Mouse (Mus musculus) heart, postnatal 0 days (tissue): ENCODE measurements around the gene Slc38a2. TPM values are rescaled to one million over a fixed set of nuclear protein-coding genes. Genes with fewer than 3 reads are reported as not detected.
A peak's percentile ranks its signal among the peaks of the same experiment; 100 is the strongest.

Experiments used
- ATAC-seq: fragments of 200-750 bp; cut with Nextera tagmentation; 2 replicates; pipeline ENCODE4 v1.8.0; 2017; ENCODE audit warnings: low read depth, moderate number of reproducible peaks, moderate library complexity; ENCODE audit not compliant: insufficient read depth
- DNase-seq: peaks from one replicate; pipeline ENCODE4 v3.0.0-alpha.2; 2016; ENCODE audit warnings: low spot score
- H3K27ac ChIP-seq: fragments of 300-500 bp; sonication (generic); 2 replicates; pipeline ENCODE4 v1.5.1; 2014; ENCODE audit warnings: low read depth, mild to moderate bottlenecking
- H3K27me3 ChIP-seq: fragments of 300-500 bp; sonication (generic); 2 replicates; pipeline ENCODE4 v1.6.1; 2014; ENCODE audit warnings: low read length, mixed read lengths; ENCODE audit not compliant: control insufficient read depth, insufficient read depth
- H3K36me3 ChIP-seq: fragments of 300-500 bp; sonication (generic); replicated peaks from 2 replicates; pipeline ENCODE4 v1.6.1; 2014; ENCODE audit warnings: low read length, mixed read lengths; ENCODE audit not compliant: control insufficient read depth, insufficient read depth
- H3K4me1 ChIP-seq: fragments of 300-500 bp; sonication (generic); 2 replicates; pipeline ENCODE4 v1.6.1; 2014; ENCODE audit warnings: antibody characterized with exemption; ENCODE audit not compliant: control insufficient read depth, insufficient read depth
- H3K4me2 ChIP-seq: fragments of 300-500 bp; sonication (generic); 2 replicates; pipeline ENCODE4 v1.6.1; 2014; ENCODE audit warnings: low read depth, mild to moderate bottlenecking, low read length, moderate library complexity
- H3K4me3 ChIP-seq: fragments of 300-500 bp; sonication (generic); 2 replicates; pipeline ENCODE4 v1.5.1; 2014; ENCODE audit warnings: low read depth, low read length
- H3K9ac ChIP-seq: fragments of 300-500 bp; sonication (generic); replicated peaks from 2 replicates; pipeline ENCODE4 v1.6.1; 2014; ENCODE audit warnings: low read depth, low read length, mixed read lengths
- H3K9me3 ChIP-seq: fragments of 300-500 bp; sonication (generic); replicated peaks from 2 replicates; pipeline ENCODE4 v1.6.1; 2016; ENCODE audit warnings: low read length; ENCODE audit not compliant: control insufficient read depth
- CTCF ChIP-seq: IDR thresholded peaks from 2 replicates; pipeline ENCODE4 v1.5.1; 2016; ENCODE audit warnings: antibody characterized with exemption, control low read depth, low read depth
- EP300 ChIP-seq: IDR thresholded peaks from 2 replicates; pipeline ENCODE4 v1.6.1; 2016; ENCODE audit warnings: antibody characterized with exemption, low read depth
- WGBS: fragments of 180-500 bp; shearing (Covaris S2); extraction: QIAGEN DNeasy Blood & Tissue Kit; methylation state at CpG from one replicate; pipeline ENCODE4 v1.1.7; 2014; 5-methylcytosine and 5-hydroxymethylcytosine counted together
- polyA plus RNA-seq: library from polyadenylated mRNA; unstranded; fragments of >200 nt; fragmentation: Nextera tagmentation; extraction: Ambion mirVana; gene quantifications from 2 replicates; pipeline ENCODE4 v1.2.1, GENCODE M21; 2015
- total RNA-seq: library from RNA; depleted of rRNA; stranded (reverse); fragments of >200 nt; gene quantifications from 2 replicates; pipeline ENCODE4 v1.2.3, GENCODE M21; 2014; ENCODE audit warnings: low replicate concordance

The Slc38a2 gene
- total and polyA plus RNA-seq, 2 experiments from 2014 or later: 144 to 225 TPM

DNA sequence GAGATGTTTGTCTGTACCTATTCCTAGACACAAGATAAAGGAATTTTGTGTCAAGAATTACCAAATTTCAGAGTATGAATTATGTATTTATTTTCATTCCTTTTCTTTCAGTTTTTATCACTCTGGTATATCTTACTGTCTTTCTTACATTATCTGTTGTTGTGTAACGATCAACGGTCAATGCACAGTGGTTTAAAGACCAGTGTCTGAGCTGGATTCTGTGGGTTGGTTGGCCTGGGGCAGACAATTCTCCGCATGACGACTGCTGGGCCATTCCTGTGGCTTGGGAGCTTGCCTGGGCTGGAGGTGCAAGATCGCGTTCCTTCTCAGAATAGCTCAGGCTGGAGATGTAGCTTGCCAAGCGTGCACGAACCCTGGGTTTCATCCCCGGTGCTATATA, 30.3 kb upstream of the Slc38a2 start:
- TF ChIP-seq CTCF (no peak), EP300 (no peak)
- H3K4me3 ChIP-seq: no peak overlapping the region
- 37% methylated on average over 9 of the region's 9 CpGs for WGBS
- DNase-seq (no peak), ATAC-seq (peak; percentile 28; the same call in 1 of the 2 replicates)
- no peak overlapping the region for H3K4me2 ChIP-seq
- H3K9ac ChIP-seq: no peak overlapping the region
- peaks cover 13% of the 10 kb centered on the region; the same call in 1 of the 2 replicates for H3K4me1 ChIP-seq
- no peaks in the 10 kb centered on the region for H3K27me3 ChIP-seq
- no peaks in the 10 kb centered on the region for H3K9me3 ChIP-seq
- H3K27ac ChIP-seq: peak overlapping the region; percentile 8; the same call in 1 of the 2 replicates
- H3K36me3 ChIP-seq: no peaks in the 10 kb centered on the region

- Histone ChIP-seq H3K4me2 (no peak overlapping the region), H3K27ac (no peak overlapping the region), H3K4me1 (peaks cover 7% of the 10 kb centered on the region; the same call in 1 of the 2 replicates), H3K36me3 (no peaks in the 10 kb centered on the region), H3K4me3 (no peak overlapping the region), H3K9me3 (no peaks in the 10 kb centered on the region), H3K27me3 (no peaks in the 10 kb centered on the region), H3K9ac (no peak overlapping the region)
- 59% methylated on average over 10 of the region's 10 CpGs for WGBS
- TF ChIP-seq CTCF (no peak), EP300 (no peak)
- no peak for ATAC-seq
- no peak for DNase-seq
Observed at GRCm38 (mm10) chr15:96728993-96729392, 29.5 kb upstream of the Slc38a2 start.

- Histone ChIP-seq H3K36me3 (no peaks in the 10 kb centered on the region), H3K27me3 (no peaks in the 10 kb centered on the region), H3K9ac (no peak overlapping the region), H3K27ac (no peak overlapping the region), H3K4me3 (no peak overlapping the region), H3K9me3 (no peaks in the 10 kb centered on the region), H3K4me2 (no peak overlapping the region), H3K4me1 (peaks cover 6% of the 10 kb centered on the region; the same call in 1 of the 2 replicates)
- ATAC-seq (no peak), DNase-seq (no peak)
- no peak for TF ChIP-seq CTCF
- no peak for TF ChIP-seq EP300
- 80% methylated on average over 4 of the region's 4 CpGs for WGBS
Observed at GRCm38 (mm10) chr15:96728346-96728745, 28.8 kb upstream of the Slc38a2 start.

DNA sequence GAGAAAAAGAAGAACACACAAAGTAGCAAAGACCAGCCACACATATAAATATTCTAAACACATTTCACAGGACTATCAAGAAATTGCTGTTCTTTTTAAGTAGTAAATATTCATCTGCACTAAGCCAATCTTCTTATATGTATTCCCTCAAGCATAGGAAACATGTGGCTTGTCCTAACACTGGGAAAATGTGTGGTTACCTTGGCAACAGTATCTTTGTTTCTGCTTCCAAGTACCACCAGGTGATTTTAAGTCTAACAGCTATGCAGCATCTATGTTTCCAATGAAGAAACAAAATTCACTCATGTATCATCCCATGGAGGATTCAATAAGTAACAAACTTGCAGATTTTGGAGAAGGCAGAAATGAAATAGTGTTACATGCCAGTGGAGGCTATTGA, 25.0 kb upstream of the Slc38a2 start:
- H3K9me3 ChIP-seq: no peaks in the 10 kb centered on the region
- TF ChIP-seq CTCF (no peak), EP300 (no peak)
- ATAC-seq: no peak
- H3K4me1 ChIP-seq: 0 out of 2 replicates have a peak, but pooled peaks cover 2% of the 10 kb centered on the region
- no peaks in the 10 kb centered on the region for H3K36me3 ChIP-seq
- no peaks in the 10 kb centered on the region for H3K27me3 ChIP-seq
- H3K4me2 ChIP-seq: no peak overlapping the region
- no peak for DNase-seq
- H3K9ac ChIP-seq: no peak overlapping the region
- H3K4me3 ChIP-seq: no peak overlapping the region
- H3K27ac ChIP-seq: no peak overlapping the region

DNA sequence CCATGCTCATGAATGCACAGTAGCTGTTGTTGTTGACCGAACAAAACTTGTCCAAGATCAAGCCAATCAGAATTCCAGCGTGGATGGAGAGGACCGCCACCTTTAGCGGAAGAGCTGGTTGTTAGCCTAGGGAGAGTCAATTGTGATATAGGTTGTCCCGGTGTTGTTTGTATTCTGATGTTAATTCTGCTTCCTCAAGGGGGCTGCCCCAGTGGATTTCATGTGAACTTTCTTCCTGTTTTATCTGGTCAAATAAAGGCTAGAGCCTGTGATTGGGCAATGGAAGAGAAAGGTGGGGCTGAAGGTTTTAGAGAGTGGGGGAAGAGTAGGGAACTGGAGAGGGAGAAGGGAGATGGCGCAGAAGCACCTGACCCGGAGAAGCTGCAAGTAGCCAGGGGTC, 22.7 kb upstream of the Slc38a2 start:
- DNase-seq (no peak), ATAC-seq (no peak)
- Histone ChIP-seq H3K9me3 (no peaks in the 10 kb centered on the region), H3K36me3 (no peaks in the 10 kb centered on the region), H3K4me3 (no peak overlapping the region), H3K4me1 (0 out of 2 replicates have a peak, but pooled peaks cover under 1% of the 10 kb centered on the region), H3K27ac (no peak overlapping the region), H3K4me2 (no peak overlapping the region), H3K27me3 (no peaks in the 10 kb centered on the region), H3K9ac (no peak overlapping the region)
- TF ChIP-seq CTCF: no peak
- TF ChIP-seq EP300: no peak
- 81% methylated on average over 7 of the region's 7 CpGs for WGBS

GRCm38 (mm10) chr15:96720146-96720545, 20.6 kb upstream of the Slc38a2 start:
- TF ChIP-seq CTCF: no peak
- no peak for TF ChIP-seq EP300
- no peak for ATAC-seq
- 79% methylated on average over 6 of the region's 6 CpGs for WGBS
- Histone ChIP-seq H3K9me3 (no peaks in the 10 kb centered on the region), H3K27ac (no peak overlapping the region), H3K9ac (no peak overlapping the region), H3K4me1 (0 out of 2 replicates have a peak, but pooled peaks cover 16% of the 10 kb centered on the region), H3K4me3 (no peak overlapping the region), H3K4me2 (no peak overlapping the region), H3K27me3 (no peaks in the 10 kb centered on the region), H3K36me3 (no peaks in the 10 kb centered on the region)
- DNase-seq: no peak
